Mouse (Mus musculus) cerebellum, adult 18-20 months (tissue): Measurements from ENCODE around the gene Lao1.
"Not testable (repeated sequence)": the region's sequence is repeated elsewhere in the genome, so short reads cannot be mapped to it uniquely, and the experiment has no call there.

Experiments
- DNase-seq, 2 experiments: peaks; one replicate each; pipeline ENCODE4 v3.0.0; 2021

Gene Lao1

GRCm38 (mm10) chr4:118961141-118961628 lies at the start of gene Lao1:
Gene Lao1, plus strand, starts transcription at chr4:118961578.
- DNase-seq: peak; percentile 11 to 18

- DNase-seq: not testable (repeated sequence)
Observed at GRCm38 (mm10) chr4:118917365-118917764, 44.0 kb upstream of the Lao1 start, which contains the start of gene Olfr1329. Gene Olfr1329, minus strand, starts transcription at chr4:118917465.

DNA sequence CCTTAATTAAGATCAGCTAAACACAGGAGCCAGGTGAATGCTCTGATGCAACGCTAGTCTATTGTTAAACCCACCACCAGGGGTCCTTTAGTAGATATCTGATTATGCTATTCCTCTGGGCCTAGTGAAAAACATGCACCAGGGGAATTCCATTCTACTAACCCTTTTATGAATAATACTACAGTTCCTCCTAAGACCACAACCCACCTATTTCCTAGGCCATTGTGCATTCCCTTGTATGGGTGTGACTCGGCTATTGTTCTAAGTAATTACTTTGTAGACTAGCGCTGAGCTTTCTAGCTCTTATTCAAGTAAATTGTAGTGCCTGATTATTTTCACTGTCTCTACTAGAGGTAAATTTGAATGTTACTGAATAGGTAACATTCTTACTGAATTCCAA lies 30.1 kb upstream of the Lao1 start:
- DNase-seq: not testable (repeated sequence)

GRCm38 (mm10) chr4:118938512-118938911 lies 22.9 kb upstream of the Lao1 start, which contains the start of gene Olfr1328:
Gene Olfr1328, minus strand, starts transcription at chr4:118938612.
- no peak for DNase-seq

- DNase-seq: no peak
Observed at GRCm38 (mm10) chr4:118958812-118959211, 2.6 kb upstream of the Lao1 start.

DNA sequence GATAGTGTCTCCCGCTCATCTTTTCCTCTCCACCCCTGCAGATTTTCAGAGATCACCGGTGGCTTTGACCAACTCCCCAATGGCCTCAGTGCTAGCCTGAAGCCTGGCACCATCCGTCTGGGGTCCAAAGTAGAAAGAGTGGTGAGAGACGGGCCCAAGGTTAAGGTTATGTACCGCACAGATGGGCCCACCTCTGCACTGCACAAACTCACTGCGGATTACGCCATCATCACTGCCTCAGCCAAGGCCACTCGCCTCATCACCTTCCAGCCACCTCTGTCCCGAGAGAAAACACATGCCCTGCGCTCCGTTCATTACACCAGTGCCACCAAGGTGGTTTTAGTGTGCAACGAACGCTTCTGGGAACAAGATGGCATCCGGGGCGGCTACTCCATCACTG lies 6.3 kb downstream of the Lao1 start:
- no peak for DNase-seq

DNA sequence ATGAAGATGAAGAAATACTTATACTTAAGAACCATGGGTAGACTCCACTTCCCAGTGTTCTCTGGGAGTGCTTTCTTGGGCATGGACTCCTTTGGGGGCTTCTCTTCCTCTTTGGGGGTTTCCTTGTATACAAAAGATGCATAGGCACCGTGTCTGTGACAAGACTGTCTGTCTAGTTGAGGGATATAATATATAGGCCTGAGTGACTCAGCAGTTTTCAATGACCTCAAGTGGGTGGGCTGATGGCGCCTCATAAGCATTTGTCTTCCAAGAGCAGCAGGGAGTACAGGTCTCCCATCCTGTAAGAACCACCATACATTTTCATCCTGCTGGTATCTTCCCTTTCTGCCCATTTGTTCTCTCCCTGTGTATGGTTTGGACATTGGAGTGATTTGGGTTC lies 11.9 kb downstream of the Lao1 start:
- DNase-seq: no peak

DNA sequence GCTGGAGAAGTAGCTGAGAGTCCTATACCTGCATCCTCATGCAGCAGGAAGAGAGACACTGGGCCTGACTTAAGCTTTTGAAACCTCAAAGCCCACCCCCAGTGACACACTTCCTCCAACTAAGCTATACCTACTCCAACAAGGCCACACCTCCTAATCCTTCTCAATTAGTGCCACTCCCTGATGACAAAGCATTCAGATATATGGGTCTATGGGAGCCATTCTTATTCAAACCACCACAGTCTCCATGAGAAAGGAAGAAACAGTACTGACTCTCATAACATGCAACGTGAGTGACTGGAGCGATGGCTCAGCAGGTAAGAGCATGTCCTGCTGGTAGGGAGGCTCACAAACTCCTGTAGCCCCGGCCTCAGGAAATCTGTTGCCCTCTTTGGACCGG lies 23.9 kb downstream of the Lao1 start:
- DNase-seq: no peak

DNA sequence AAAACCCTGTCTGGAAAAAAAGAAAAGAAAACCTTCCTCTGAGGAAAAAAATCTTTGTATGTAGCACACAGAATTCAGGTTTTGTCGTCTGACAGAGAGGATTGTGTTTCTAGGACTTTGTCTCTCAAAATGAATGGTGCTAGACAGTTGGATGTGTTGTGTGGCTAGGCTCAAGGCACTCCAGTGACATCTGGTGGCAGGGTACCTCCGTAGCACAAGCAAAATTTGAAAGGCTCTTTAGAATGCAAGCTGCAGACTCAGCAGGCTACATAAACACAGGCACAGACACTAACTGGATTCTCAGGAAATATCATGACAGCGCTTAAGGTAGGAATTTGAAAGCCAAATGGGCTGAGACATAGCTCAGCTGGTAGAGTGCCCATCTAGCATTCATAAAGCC lies 27.2 kb downstream of the Lao1 start:
- peak; percentile 15 to 21 for DNase-seq

GRCm38 (mm10) chr4:118989331-118989730 lies 28.0 kb downstream of the Lao1 start:
- DNase-seq: no peak

DNA sequence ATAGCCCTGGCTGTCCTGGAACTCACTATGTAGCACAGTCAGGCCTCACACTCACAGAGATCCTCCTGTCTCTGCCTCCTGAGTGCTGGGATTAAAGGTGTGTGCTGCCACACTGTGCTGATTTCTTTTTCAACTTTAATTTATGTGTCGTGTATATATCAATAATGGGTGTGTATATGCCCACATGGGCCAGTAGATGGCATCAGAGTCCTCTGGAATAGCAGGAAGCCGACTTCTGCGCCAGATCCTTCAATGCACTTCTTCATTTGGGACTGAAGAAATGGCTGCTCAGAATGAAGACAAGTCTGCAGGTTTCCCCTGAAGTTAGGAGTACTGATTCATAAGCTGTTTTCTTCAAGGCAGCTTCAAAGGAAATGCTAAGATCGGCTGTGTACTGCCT lies 30.4 kb downstream of the Lao1 start:
- no peak for DNase-seq

DNA sequence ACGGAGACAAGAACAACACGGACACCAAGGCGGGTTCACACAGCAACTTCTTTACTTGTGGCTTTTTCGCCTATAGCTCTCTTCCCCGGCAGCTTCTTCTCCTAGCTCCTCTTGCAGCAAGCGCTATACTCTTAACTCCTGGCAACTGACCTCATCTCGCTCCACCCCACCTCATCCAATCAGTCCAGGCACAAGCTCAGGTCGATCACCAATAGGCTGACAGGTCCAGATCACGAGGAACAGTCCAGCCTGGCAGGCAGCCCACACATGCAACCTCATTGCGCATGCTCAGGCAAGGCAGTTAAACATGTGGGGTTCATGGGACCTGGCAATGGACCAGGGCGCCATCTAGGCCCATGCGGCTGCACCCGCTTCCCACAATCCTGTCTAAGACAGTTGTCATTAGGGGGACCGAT lies 35.8 kb downstream of the Lao1 start:
- no peak for DNase-seq

DNA sequence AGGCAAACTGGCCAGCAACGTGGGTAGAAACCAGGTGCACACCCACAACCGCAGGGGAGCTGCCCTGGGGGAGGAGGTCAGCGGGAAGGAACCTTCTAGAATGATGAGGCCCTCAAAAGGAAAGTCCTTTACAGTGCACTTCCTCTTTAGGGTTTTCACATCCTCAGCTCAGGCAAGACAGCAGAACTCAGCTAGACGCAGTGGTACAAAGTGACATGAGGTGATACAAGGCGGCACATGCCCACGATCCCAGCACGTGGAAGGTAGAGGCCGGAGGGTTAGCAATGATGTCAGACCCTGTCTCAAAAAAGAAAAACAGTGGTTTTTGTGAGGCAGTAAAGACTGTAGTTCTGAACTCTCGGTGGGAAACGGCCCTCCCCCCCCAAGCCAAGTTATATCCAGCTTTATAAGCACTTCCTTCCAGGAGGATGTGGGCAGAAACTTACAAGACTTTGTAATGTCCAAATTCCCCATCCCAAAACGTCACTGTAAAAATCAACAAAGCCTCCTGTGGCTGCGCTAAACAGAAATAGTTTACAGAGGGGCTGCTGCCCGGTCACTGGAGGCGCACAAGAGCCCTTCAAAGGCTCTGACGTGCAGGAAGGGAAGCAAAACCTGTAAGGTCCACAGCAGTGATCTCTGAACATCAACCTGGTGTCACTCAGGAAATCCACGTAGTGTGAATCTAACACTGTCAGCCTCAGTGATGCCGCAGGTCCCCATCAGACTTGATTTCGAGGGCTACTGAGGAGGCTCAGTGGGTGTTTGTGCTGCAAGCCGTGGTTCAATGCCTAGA lies 38.5 kb downstream of the Lao1 start:
- no peak for DNase-seq

- DNase-seq: no peak
Observed at GRCm38 (mm10) chr4:119001696-119002095, 40.3 kb downstream of the Lao1 start.

DNA sequence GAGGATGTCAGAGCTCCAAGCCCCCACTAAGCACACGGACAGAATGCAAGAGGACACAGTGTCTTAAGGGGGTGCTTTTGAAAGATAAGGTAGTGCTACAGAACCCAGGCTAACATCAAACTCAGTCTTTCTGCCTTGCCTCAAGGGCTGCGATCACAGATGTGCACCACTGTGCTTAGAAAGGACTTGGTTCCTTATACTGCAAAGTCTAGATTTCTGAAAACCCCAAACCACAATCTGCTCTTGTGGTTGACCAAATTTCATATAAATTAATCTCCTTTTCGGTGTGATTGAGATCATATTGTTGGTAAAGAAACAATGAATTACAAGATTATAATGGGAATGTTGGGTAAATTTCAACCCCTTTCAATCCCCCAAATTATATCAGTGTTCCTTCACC lies 41.1 kb downstream of the Lao1 start:
- no peak for DNase-seq

DNA sequence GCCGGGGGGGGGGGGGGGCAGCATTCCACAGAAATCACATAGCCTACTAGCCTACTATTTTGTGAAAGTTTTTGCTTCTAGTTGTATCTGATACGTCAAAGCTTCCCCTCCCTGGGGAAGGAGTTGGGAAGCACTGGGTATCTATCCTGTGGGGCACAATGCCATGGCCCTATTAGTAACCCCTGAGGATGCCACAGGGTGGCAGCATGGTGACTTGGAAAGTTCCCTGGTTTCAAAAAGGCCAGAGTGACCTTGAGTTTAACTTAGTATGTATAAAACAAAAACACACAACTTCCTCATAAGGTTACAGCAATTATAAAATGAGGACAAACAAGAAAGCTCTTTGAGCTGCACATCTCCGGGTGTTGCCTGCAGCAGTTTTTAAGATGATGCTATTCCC lies 42.8 kb downstream of the Lao1 start:
- no peak for DNase-seq

GRCm38 (mm10) chr4:119004613-119005339 lies 43.4 kb downstream of the Lao1 start:
- peak; percentile 85 to 88 for DNase-seq

DNA sequence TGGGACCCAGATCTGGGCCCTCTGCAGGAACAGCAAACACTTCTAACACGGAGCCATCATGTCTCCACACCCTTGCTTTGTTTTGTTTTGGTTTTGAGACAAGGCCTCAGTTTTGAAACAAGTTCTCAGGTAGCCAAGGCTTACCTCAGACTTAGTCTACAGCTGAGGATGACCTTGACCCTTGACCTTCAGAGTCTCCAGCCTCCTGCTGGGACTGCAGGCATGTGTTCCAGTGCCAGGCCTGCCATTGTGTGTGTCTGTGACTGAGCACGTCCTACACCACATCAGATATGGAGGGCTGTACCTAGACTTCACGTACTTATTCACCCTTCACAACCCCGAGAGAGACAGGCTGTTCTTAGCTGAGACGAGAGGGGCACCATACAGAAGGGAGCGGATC lies 46.2 kb downstream of the Lao1 start:
- no peak for DNase-seq

DNA sequence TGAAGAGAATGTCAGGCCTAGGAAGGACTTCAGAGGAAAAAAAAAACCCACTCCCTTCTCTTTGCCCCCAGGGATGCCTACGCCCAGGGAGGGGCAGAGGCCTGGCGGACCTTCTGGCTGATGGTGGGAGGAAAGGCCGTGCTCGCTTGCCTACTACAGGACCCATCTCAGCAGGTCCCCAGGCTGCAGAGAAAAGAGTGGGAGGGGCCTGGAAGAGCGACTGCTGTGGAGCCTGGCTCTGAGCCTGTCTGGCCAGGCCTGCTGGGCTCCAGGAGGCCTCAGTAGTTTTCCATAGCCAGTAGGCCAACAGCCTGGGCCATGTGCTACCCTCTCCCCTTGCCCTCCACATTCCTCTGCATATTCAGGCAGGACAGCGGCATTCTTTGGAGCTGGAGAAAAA lies 47.1 kb downstream of the Lao1 start:
- DNase-seq: peak; percentile 48 to 57

GRCm38 (mm10) chr4:119009814-119010213 lies 48.4 kb downstream of the Lao1 start:
- DNase-seq: no peak

DNA sequence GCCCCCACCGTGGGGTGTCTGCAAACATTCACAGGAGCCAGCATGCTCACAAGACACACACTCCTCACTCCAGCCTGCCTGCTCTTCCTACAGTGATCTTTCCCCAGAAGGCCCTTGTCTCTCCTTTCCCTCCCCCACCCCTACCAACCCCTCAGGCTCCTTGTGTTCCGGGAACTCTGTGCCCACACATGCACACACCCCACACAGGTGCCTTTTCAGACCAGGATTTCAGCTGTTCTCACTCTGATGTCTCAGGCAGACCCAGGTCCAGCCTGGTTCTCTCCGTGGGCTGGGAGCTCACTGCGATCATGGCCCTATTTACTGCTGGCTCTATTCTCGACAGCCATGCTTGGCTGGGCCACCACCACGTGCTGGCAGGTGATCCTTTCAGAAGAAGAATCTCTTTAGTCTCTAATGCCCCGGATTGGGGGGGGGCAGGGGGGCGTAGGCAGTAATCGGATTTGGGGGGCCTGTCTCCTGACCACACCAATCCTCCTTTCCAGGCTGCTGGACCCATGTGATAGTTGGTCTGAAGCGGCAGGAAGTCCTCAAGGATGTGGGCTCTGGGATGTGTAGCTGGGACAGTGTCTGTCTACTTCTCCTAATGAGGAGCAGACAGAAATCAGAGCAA lies 49.8 kb downstream of the Lao1 start:
- no peak for DNase-seq

DNA sequence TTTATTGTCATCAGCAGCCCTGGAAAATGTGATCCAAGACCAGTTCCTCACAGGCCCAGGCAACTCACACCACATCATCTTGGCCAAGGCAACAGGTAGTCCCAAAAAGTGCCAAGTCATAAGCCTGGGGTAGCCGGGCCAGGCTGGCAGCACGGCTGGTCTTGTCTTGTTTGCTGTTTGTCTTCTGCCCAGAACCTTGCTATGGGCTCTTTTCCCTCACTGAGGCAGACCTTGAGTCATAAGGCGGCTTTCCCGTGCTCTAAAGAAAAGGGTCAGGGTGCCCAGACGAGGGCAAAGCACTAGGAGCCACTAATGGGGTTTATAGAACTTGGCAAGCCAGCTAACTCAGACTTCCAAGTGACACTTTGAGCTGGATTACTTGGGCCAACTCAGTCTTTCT lies 51.7 kb downstream of the Lao1 start:
- no peak for DNase-seq

DNA sequence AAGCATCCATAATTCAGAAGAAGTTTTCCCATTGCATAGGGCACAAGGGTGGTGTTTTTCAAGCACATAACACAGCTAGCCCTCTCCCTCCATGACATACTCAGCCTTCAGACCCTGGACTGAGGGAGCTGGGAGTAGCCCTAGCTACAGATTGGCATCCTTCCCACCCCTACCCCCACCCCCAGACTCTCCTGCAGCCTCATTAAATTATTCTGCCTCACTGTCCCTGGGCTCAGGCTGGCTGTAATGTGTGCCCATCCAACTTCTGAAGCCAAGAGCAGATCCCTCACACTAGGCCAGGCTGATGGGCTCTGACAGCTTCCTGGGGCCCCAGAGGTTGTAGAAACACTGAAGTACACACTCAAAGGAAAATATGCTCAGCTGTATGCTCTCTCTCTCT lies 53.6 kb downstream of the Lao1 start:
- DNase-seq: no peak

DNA sequence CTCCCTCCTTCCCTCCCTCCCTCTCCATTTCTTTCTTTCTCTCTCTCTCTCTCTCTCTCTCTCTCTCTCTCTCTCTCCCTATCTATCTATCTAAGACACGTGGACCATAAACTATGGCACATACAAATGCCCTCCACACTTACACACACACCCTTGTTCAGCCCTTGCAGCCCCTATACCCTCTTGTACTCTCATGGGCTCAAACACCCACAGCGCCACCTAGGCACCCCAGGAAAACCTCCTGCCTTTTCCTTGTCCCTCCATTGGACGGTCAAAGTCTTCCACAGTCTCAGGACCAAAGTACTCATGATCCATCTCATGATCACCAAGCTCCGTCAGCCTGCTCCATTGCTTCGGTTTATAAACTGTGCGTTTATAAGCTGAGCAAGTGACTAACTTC lies 54.2 kb downstream of the Lao1 start:
- DNase-seq: no peak
